Mouse (Mus musculus) CH12.LX (cell line): Measurements from ENCODE around the gene Higd1c. TPM values are rescaled to one million over a fixed set of nuclear protein-coding genes. Genes with fewer than 3 reads are reported as not detected.

Experiments used
- DNase-seq: peaks from one replicate; pipeline ENCODE4 v3.0.0-alpha.2; 2013; ENCODE audit errors: extremely low read depth
- H3K27ac ChIP-seq: 2 replicates; pipeline ENCODE4 v1.5.1; 2012; ENCODE audit warnings: low read depth, mild to moderate bottlenecking, control low read depth, moderate library complexity; ENCODE audit not compliant: insufficient read depth
- H3K27me3 ChIP-seq: replicated peaks from 2 replicates; pipeline ENCODE3; 2012; ENCODE audit warnings: inconsistent platforms
- H3K36me3 ChIP-seq, 2 experiments: replicated peaks in 1 of 2; 2 replicates each; pipeline versions ENCODE3 to v1.6.1; 2012; ENCODE audit warnings: inconsistent platforms in 1 of 2, low read length in 1 of 2, mild to moderate bottlenecking in 1 of 2, mixed read lengths in 1 of 2, moderate library complexity in 1 of 2; ENCODE audit not compliant: control insufficient read depth in 1 of 2, insufficient read depth in 1 of 2
- H3K4me1 ChIP-seq, 2 experiments: 2 replicates each; pipeline ENCODE4 v1.6.1; 2012; ENCODE audit warnings: inconsistent platforms in 1 of 2, moderate library complexity in 1 of 2; ENCODE audit not compliant: insufficient read depth in 2 of 2, control insufficient read depth in 1 of 2
- H3K4me2 ChIP-seq: 2 replicates; pipeline ENCODE4 v1.6.1; 2012; ENCODE audit warnings: low read depth, mild to moderate bottlenecking, control low read depth; ENCODE audit not compliant: poor library complexity, insufficient read depth, severe bottlenecking
- H3K4me3 ChIP-seq, 3 experiments: fragments of 150-350 bp in 1 of 3; sonication (generic) in 1 of 3; replicated peaks in 1 of 3; 2 replicates each; pipeline versions ENCODE3 to v1.5.1; 2011 to 2012; ENCODE audit warnings: low read depth in 2 of 3, low read length in 2 of 3, mild to moderate bottlenecking in 2 of 3, moderate library complexity in 2 of 3, control low read depth in 1 of 3, improper control_type of control experiment in 1 of 3, inconsistent platforms in 1 of 3, mixed read lengths in 1 of 3; ENCODE audit not compliant: poor library complexity in 1 of 3
- H3K79me2 ChIP-seq: replicated peaks from 2 replicates; pipeline ENCODE4 v1.6.1; 2012; ENCODE audit warnings: mild to moderate bottlenecking, moderate library complexity; ENCODE audit not compliant: control insufficient read depth, poor library complexity, insufficient read depth, severe bottlenecking; ENCODE audit errors: extremely low read depth
- H3K9ac ChIP-seq: 2 replicates; pipeline ENCODE4 v1.6.1; 2012; ENCODE audit warnings: low read depth, mild to moderate bottlenecking, control low read depth, moderate library complexity; ENCODE audit not compliant: insufficient read depth
- H3K9me3 ChIP-seq: replicated peaks from 2 replicates; pipeline ENCODE3; 2012; ENCODE audit warnings: low read length, inconsistent platforms, mixed read lengths
- BHLHE40 ChIP-seq: IDR thresholded peaks from 2 replicates; pipeline ENCODE4 v1.6.1; 2011; ENCODE audit warnings: mild to moderate bottlenecking, low read depth, low read length, improper control_type of control experiment
- CHD1 ChIP-seq: IDR thresholded peaks from 2 replicates; pipeline ENCODE4 v1.6.1; 2012; ENCODE audit warnings: low read depth, low read length, improper control_type of control experiment, inconsistent platforms
- CHD2 ChIP-seq: IDR thresholded peaks from 2 replicates; pipeline ENCODE4 v1.6.1; 2011; ENCODE audit warnings: low read length, improper control_type of control experiment
- CTCF ChIP-seq, 2 experiments: IDR thresholded peaks in 1 of 2; conservative IDR thresholded peaks in 1 of 2; 2 replicates each; pipeline ENCODE4 v1.5.1; 2011 to 2012; ENCODE audit warnings: low read depth in 2 of 2, low read length in 2 of 2, improper control_type of control experiment in 1 of 2, inconsistent platforms in 1 of 2, mild to moderate bottlenecking in 1 of 2, moderate library complexity in 1 of 2
- EP300 ChIP-seq: IDR thresholded peaks from 2 replicates; pipeline ENCODE4 v1.6.1; 2011; ENCODE audit warnings: low read length, improper control_type of control experiment
- HCFC1 ChIP-seq: IDR thresholded peaks from 2 replicates; pipeline ENCODE4 v1.6.1; 2012; ENCODE audit warnings: low read depth, mild to moderate bottlenecking, inconsistent platforms, low read length, improper control_type of control experiment
- IRF4 ChIP-seq: IDR thresholded peaks from 2 replicates; pipeline ENCODE4 v1.6.1; 2014; ENCODE audit warnings: low read depth, mild to moderate bottlenecking, inconsistent platforms, low read length, improper control_type of control experiment
- KAT2A ChIP-seq: IDR thresholded peaks from 2 replicates; pipeline ENCODE4 v1.6.1; 2012; ENCODE audit warnings: low read length, improper control_type of control experiment, inconsistent platforms; ENCODE audit not compliant: insufficient replicate concordance
- MAFK ChIP-seq: IDR thresholded peaks from 2 replicates; pipeline ENCODE4 v1.6.1; 2011; ENCODE audit warnings: low read length, improper control_type of control experiment; ENCODE audit not compliant: insufficient replicate concordance
- MAZ ChIP-seq: IDR thresholded peaks from 2 replicates; pipeline ENCODE4 v1.6.1; 2012; ENCODE audit warnings: low read depth, mild to moderate bottlenecking, inconsistent platforms, low read length, improper control_type of control experiment, moderate library complexity
- MEF2A ChIP-seq: IDR thresholded peaks from 2 replicates; pipeline ENCODE4 v1.6.1; 2014; ENCODE audit warnings: low read depth, mild to moderate bottlenecking, inconsistent platforms, low read length, improper control_type of control experiment, borderline replicate concordance
- MXI1 ChIP-seq: IDR thresholded peaks from 2 replicates; pipeline ENCODE4 v1.6.1; 2011; ENCODE audit warnings: mild to moderate bottlenecking, low read depth, low read length, improper control_type of control experiment
- RAD21 ChIP-seq: IDR thresholded peaks from 2 replicates; pipeline ENCODE4 v1.6.1; 2011; ENCODE audit warnings: low read depth, mild to moderate bottlenecking, low read length, improper control_type of control experiment, moderate library complexity
- TBP ChIP-seq: conservative IDR thresholded peaks from 2 replicates; pipeline ENCODE4 v1.6.1; 2011; ENCODE audit warnings: low read depth, low read length, improper control_type of control experiment
- TCF12 ChIP-seq: IDR thresholded peaks from 2 replicates; pipeline ENCODE4 v1.6.1; 2014; ENCODE audit warnings: low read depth, mild to moderate bottlenecking, inconsistent platforms, low read length, improper control_type of control experiment
- UBTF ChIP-seq: IDR thresholded peaks from 2 replicates; pipeline ENCODE4 v1.6.1; 2012; ENCODE audit warnings: low read depth, mild to moderate bottlenecking, inconsistent platforms, low read length, improper control_type of control experiment, moderate library complexity
- USF2 ChIP-seq: conservative IDR thresholded peaks from 2 replicates; pipeline ENCODE4 v1.6.1; 2011; ENCODE audit warnings: low read depth, low read length, improper control_type of control experiment
- ZC3H11A ChIP-seq: IDR thresholded peaks from 2 replicates; pipeline ENCODE4 v1.6.1; 2012; ENCODE audit warnings: low read depth, mild to moderate bottlenecking, inconsistent platforms, low read length, improper control_type of control experiment
- ZNF384 ChIP-seq: IDR thresholded peaks from 2 replicates; pipeline ENCODE4 v1.6.1; 2012; ENCODE audit warnings: low read depth, low read length, improper control_type of control experiment, inconsistent platforms
- dilution Hi-C: fragments of 300-500 bp; cut with MboI; formaldehyde crosslinking; loops from 2 replicates; pipeline ENCODE4 v1.14.3; 2020; ENCODE audit warnings: low sequenced_read_pairs; ENCODE audit not compliant: extremely low pct_unique_long_range_greater_than_20kb, extremely low pct_ligation_motif_present
- in situ Hi-C: fragments of 300-500 bp; cut with MboI; formaldehyde crosslinking; loops from 3 replicates; pipeline ENCODE4 v1.14.3; 2019; ENCODE audit warnings: low sequenced_read_pairs, low pct_ligation_motif_present, low pct_unique_long_range_greater_than_20kb, mixed read lengths
- polyA plus RNA-seq: library from polyadenylated mRNA; unstranded; fragments of >175 nt; gene quantifications from 2 replicates; pipeline ENCODE4 v1.2.1, GENCODE M21; 2012; ENCODE audit warnings: low read depth; ENCODE audit not compliant: insufficient read length
- total RNA-seq, 2 experiments: library from RNA; depleted of rRNA; stranded (reverse); fragments of 300-350 nt in 1 of 2; fragments of >200 nt in 1 of 2; gene quantifications; 2 replicates each; pipeline ENCODE4 v1.2.3; 2012 to 2014

Higd1c gene
- total and polyA plus RNA-seq, 3 experiments, result not detected

- Histone ChIP-seq H3K9me3 (no peaks in the 10 kb centered on the region), H3K9ac (no peak overlapping the region), H3K27ac (no peak overlapping the region), H3K4me1 (peaks cover 3 to 31% of the 10 kb centered on the region in 2 experiments; a peak in 3 of 4 replicates), H3K79me2 (no peaks in the 10 kb centered on the region), H3K4me3 (peak overlapping the region; percentile 2 to 40 (median 37)), H3K36me3 (peaks cover 0 to 2% of the 10 kb centered on the region in 2 experiments), H3K27me3 (peaks cover 52% of the 10 kb centered on the region), H3K4me2 (peak overlapping the region; percentile 98)
- dilution Hi-C loops, result no loop called here
- DNase-seq, result no peak
- TF ChIP-seq CTCF (conservative IDR thresholded peaks at IDR 0.05 in 1 of 2, IDR thresholded peaks at IDR 0.05 in 1 of 2; ENCODE audit: low read depth in 2 of 2, low read length in 2 of 2) (peak in 1 of 2 experiments; percentile 16; a peak in 2 of 4 replicates), TBP (0 out of 2 replicates have a peak, but pooled peaks have one; percentile 33), UBTF (0 out of 2 replicates have a peak, but pooled peaks have one; percentile 54), IRF4 (no peak), MXI1 (0 out of 2 replicates have a peak, but pooled peaks have one; percentile 18), ZC3H11A (no peak)
- in situ Hi-C loops, result no loop called here
Observed at GRCm38 (mm10) chr15:100423916-100424315, 59.6 kb downstream of the Higd1c start.

- peaks cover 3 to 31% of the 10 kb centered on the region in 2 experiments; a peak in 3 of 4 replicates for H3K4me1 ChIP-seq
- no peaks in the 10 kb centered on the region for H3K36me3 ChIP-seq
- in situ Hi-C loops, result no loop called here
- H3K27ac ChIP-seq, result no peak within 1 kb of the TSS
- no peaks in the 10 kb centered on the region for H3K79me2 ChIP-seq
- peak within 1 kb of the TSS; percentile 2 to 40 (median 37) for H3K4me3 ChIP-seq
- H3K9ac ChIP-seq, result no peak within 1 kb of the TSS
- H3K27me3 ChIP-seq, result peaks cover 52% of the 10 kb centered on the region
- TF ChIP-seq TCF12 (0 out of 2 replicates have a peak, but pooled peaks have one; percentile 20), IRF4 (peak; percentile 26; the same call in 1 of the 2 replicates), KAT2A (no peak)
- TF ChIP-seq, all 38 proteins: peak for 2
- DNase-seq, result no peak
- dilution Hi-C loops, result no loop called here
- H3K9me3 ChIP-seq, result no peaks in the 10 kb centered on the region
- H3K4me2 ChIP-seq, result peak within 1 kb of the TSS; percentile 98
Observed at GRCm38 (mm10) chr15:100424396-100425122, 60.2 kb downstream of the Higd1c start, which contains the start of gene Slc11a2. Gene Slc11a2 (minus strand): TSS chr15:100425072.

DNA sequence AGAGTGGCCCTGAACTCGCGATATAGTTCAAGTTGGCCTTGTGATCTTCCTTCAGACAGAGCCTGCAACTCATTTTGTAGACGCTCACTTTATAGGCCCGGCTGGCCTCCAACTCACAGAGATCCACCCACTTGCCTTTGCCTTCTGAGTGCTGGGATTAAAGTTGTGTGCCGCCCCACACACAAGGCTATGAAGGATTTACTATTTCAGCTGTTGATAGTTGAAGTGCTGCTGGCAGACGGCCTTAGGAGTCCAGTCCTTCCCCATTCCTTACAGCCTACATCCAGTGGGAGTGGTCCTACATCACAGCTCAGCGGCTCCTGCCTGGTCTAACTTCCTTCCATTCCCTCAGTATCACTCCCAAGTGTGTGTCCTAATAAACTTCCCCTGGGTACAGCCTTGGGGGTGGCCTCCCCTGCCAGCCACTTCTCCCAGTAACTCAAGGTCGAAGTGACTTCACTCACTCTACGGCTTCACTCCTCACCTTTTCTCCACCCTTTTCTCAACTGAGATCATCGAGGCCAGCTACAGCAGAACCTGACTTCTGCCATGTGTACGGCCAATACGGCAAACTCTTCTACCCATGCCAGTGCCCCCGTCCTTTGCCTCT is 64.1 kb downstream of the Higd1c start:
- in situ Hi-C loops, result no loop called here
- Histone ChIP-seq H3K79me2 (no peaks in the 10 kb centered on the region), H3K27ac (no peak overlapping the region), H3K36me3 (no peaks in the 10 kb centered on the region), H3K4me1 (peaks cover 0 to 11% of the 10 kb centered on the region in 2 experiments; a peak in 2 of 4 replicates)
- TF ChIP-seq MAFK (no peak), EP300 (no peak), CHD1 (no peak), BHLHE40 (no peak), HCFC1 (no peak), MEF2A (no peak), ZNF384 (no peak), USF2 (no peak), ZC3H11A (no peak), TBP (no peak), CTCF (conservative IDR thresholded peaks at IDR 0.05 in 1 of 2, IDR thresholded peaks at IDR 0.05 in 1 of 2; ENCODE audit: low read depth in 2 of 2, low read length in 2 of 2) (no peak), MAZ (no peak), CHD2 (no peak), RAD21 (no peak)
- TF ChIP-seq, all 38 proteins: peak for 0
- no peak overlapping the region for H3K4me3 ChIP-seq
- H3K9me3 ChIP-seq, result no peaks in the 10 kb centered on the region
- peaks cover 76% of the 10 kb centered on the region for H3K27me3 ChIP-seq
- no peak for DNase-seq
- dilution Hi-C loops, result no loop called here
- no peak overlapping the region for H3K4me2 ChIP-seq
- no peak overlapping the region for H3K9ac ChIP-seq
